Mouse (Mus musculus) monocyte, adult 2 months (primary cell): ENCODE measurements around the gene Fsd1l.

ENCODE experiments used
- DNase-seq, 2 experiments: peaks; one replicate each; pipeline ENCODE4 v3.0.0; 2022; ENCODE audit warnings: low spot score in 2 of 2, low read depth in 1 of 2

The Fsd1l gene

GRCm38 (mm10) chr4:53631316-53632010 is at the start of gene Fsd1l:
TSS of gene Fsd1l (plus strand) at chr4:53631471.
- no peak for DNase-seq

- no peak for DNase-seq
These were observed 43.6 kb upstream of the Fsd1l start for GRCm38 (mm10) chr4:53587676-53588075.

DNA sequence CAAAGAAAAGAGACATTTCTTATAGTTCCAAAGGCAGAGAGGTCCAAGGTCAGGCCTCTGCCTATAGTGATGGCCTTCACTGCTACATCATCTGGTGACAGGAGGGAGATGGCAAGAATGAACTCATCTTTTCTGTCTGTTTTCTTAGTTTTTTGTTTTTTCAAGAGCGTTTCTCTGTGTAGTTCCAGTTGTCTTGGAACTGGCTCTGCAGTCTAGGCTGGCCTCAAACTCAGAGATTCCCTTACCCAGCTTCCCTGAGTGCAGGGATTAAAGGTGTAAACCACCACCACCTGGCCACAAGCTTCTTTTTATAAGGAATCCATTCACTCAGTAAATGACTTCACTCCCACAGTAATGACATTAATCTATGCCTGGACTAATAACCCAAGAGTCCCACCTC is 42.3 kb upstream of the Fsd1l start:
- no peak for DNase-seq

- DNase-seq = no peak
These were observed 41.8 kb upstream of the Fsd1l start for GRCm38 (mm10) chr4:53589466-53589865.

- DNase-seq = no peak
These were observed 41.1 kb upstream of the Fsd1l start for GRCm38 (mm10) chr4:53590163-53590562.

DNA sequence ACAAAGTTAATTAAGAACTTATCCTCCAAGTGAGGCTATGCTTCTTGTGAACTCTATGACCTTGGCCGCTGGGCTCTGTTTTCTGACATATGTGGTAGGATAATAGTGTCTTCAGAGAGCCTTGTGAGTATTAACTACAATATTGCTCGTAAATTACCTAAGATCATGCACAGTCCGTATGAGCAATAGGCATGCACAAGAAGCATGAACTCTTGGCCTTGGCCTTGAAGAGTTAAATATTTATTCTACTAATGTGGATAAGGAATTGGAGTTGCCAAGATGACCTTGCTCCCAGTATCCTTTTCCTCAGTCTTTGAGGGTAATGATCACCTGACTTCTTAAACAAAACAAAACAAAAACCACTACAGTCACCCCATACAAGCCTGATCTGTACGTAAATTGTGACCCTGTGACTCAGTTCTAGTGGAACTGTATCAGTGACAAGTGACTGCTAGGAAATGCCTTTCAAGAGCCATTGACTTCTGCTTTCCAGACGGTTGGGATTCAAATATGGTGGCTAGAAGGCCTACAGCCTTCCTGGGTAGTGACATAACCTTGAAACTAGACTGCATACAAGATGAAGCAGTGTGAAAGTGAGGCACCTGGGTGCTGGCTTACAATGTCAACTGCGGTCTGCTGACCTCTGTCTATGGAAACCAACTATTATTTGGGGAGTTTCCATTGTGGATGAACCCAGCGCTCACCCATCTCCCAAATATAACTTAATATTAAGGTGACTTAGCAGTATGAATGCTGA is 40.4 kb upstream of the Fsd1l start:
- no peak for DNase-seq

DNA sequence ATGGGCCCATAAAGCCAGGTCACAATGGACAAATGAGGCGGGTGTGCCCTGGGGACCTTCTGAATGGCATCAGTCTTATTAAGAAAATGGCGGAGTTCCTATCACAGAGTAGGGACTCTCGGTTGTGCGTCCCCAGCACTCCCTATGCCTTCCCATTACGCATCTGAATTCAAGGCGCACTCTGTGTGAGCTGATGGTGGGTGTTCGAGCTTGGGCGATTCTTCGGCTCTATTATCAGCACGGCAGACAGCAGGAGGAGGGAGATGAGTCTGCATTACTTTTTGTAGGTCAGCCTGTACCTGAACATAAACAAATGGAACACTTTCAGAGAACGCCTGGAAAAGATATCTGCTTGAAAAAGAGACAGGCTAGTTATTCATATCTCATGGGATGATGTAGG is 39.7 kb upstream of the Fsd1l start:
- no peak for DNase-seq

DNA sequence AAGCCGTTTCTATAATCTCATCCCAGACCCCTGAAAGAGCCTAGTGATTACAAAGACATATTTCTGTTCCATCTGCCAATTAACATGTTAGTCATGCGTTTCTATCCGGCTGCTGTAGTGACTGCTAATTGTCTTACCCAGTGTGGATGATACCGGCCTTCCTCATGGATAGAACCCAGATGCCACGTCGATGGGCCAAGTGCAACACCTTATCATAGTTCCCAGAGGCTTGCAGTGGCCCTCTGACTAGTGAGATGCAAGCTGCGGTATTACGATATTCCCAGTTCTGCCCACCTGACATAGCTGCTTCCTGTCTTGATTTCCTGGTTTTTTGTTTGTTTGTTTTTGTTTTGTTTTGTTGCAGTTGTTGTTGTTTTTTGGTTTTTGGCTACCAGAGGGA is 39.3 kb upstream of the Fsd1l start:
- DNase-seq = no peak

DNA sequence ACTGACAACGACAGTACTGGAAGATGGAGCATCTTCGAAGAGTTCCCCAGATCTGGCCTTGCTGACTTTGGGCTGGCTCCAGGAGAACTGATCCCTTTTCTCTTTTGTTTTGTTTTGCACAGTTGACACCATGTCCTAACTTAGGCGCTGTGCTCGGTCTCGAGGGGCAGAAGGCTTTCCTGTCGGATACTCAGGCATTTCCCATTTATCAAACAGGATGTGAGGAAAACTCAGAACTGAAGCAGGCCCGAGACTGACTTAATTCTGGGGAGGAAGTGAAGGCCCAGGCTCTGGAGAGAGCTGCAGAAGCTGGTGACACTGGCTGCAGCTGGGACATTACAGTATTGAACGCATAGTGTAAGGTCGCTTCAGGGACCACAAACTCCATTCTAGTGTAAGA is 38.9 kb upstream of the Fsd1l start:
- no peak for DNase-seq

GRCm38 (mm10) chr4:53594204-53594603 is 37.1 kb upstream of the Fsd1l start:
- DNase-seq = no peak

- DNase-seq = no peak
These were observed 35.8 kb upstream of the Fsd1l start for GRCm38 (mm10) chr4:53595246-53596062.

GRCm38 (mm10) chr4:53596063-53596895 is 35.0 kb upstream of the Fsd1l start:
- no peak for DNase-seq

DNA sequence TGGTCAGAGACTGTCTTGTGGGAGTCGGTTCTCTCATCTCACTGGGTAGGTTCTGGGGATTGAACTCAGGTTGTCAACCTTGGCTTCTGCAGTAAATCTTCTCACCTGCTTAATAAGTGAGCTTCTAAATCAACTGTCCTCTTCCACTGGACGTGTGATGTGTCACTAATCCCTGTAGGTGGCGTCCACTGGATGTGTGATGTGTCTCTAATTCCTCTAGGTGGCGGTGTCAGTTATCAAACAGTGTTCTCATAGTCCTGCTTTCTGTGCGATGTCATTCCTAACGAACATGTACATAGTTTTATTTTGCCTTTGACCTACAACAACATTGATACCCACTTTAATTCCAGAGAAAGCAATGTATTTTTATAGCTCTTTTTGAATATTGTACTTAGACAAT is 30.8 kb upstream of the Fsd1l start:
- DNase-seq = no peak

GRCm38 (mm10) chr4:53614576-53615225 is 16.6 kb upstream of the Fsd1l start:
- no peak for DNase-seq

GRCm38 (mm10) chr4:53617968-53618367 is 13.3 kb upstream of the Fsd1l start:
- no peak for DNase-seq

- DNase-seq = no peak
These were observed 11.2 kb upstream of the Fsd1l start for GRCm38 (mm10) chr4:53620104-53620503.

GRCm38 (mm10) chr4:53621084-53621483 is 10.2 kb upstream of the Fsd1l start:
- DNase-seq = no peak

GRCm38 (mm10) chr4:53621490-53621889 is 9.8 kb upstream of the Fsd1l start:
- DNase-seq = no peak

DNA sequence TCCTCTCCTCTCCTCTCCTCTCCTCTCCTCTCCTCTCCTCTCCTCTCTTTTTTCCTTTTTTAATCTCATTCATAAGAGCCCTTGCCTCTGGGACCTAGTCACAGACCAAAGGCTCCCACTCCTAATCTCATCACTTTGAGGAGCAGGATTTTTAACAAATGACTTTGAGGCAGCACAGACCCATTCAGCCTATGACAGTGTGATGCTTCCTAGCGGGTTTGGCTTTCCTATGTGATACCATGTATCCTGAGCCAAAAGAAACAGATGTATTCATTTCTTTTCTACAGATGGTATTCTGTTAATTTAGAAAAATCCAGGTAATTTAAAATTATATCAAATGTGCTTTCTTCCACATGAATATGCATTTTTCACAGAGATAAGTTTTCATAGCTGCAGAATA is 7.6 kb upstream of the Fsd1l start:
- DNase-seq = no peak

DNA sequence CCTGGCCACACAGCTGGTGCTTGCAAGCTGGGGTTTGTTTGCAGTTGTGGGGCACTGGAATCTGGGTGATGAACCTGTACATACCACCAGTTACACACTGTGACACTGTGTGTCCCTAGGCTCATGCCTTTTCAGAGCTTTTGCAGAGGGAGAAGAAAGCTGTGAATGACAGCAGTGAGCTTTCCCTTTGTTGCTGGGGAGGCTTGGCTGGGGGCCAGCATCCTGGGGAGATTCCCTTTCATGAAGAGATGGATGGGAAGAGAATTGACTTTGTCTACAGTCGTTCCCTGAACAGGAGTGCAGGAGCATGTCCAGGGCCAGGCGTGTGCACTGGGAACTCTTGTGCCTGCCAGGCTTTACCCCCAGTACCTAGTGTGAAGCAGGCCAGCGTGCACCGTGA is 6.5 kb upstream of the Fsd1l start:
- DNase-seq = no peak

DNA sequence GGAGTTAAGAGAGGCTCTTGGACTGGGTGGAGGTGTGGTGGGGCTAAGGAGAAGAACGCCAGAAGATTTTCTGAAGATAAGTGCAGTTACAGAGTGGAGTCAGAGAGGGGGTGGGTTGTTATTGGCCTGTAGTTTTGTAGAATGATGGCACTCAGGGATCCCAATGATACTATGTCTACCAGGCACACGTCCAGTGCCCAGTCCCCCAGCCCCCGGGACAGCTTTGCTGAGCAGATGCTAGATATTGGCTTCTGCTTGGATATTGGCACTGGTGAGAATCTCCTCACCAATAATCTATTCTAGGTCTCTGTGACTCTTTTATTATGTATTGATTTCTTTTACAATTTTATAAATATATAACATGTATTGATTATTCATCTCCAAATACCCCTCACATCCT is 6.0 kb upstream of the Fsd1l start:
- no peak for DNase-seq
